Mouse (Mus musculus) MEL (cell line): Measurements from ENCODE around the gene Tgfbr3. TPM values are rescaled to one million over a fixed set of nuclear protein-coding genes. Genes with fewer than 3 reads are reported as not detected.

ENCODE experiments used
- DNase-seq: peaks from one replicate; pipeline ENCODE4 v3.0.0; 2011; ENCODE audit warnings: low read depth, low spot score
- H3K27ac ChIP-seq: 2 replicates; pipeline ENCODE4 v1.5.1; 2012; ENCODE audit warnings: low read depth, mild to moderate bottlenecking, control low read depth, low read length, moderate library complexity; ENCODE audit not compliant: control insufficient read depth
- H3K27me3 ChIP-seq, 2 experiments: fragments of 150-350 bp in 1 of 2; sonication (generic) in 1 of 2; 2 replicates each; pipeline ENCODE4 v1.6.1; 2012; ENCODE audit warnings: low read length in 2 of 2, mild to moderate bottlenecking in 2 of 2, improper control_type of control experiment in 1 of 2, moderate library complexity in 1 of 2; ENCODE audit not compliant: insufficient read depth in 2 of 2, control insufficient read depth in 1 of 2
- H3K36me3 ChIP-seq, 2 experiments: 2 replicates each; pipeline ENCODE4 v1.6.1; 2012 to 2014; ENCODE audit warnings: low read length in 2 of 2, improper control_type of control experiment in 1 of 2, inconsistent platforms in 1 of 2, mild to moderate bottlenecking in 1 of 2; ENCODE audit not compliant: insufficient read depth in 2 of 2, control insufficient read depth in 1 of 2
- H3K4me1 ChIP-seq, 2 experiments: fragments of 150-350 bp in 1 of 2; sonication (generic) in 1 of 2; 2 replicates each; pipeline ENCODE4 v1.6.1; 2012; ENCODE audit warnings: low read length in 2 of 2, improper control_type of control experiment in 1 of 2, mild to moderate bottlenecking in 1 of 2; ENCODE audit not compliant: insufficient read depth in 2 of 2, control insufficient read depth in 1 of 2
- H3K4me3 ChIP-seq, 2 experiments: fragments of 150-350 bp in 1 of 2; sonication (generic) in 1 of 2; 2 replicates each; pipeline ENCODE4 v1.5.1; 2012; ENCODE audit warnings: low read depth in 2 of 2, low read length in 2 of 2, mild to moderate bottlenecking in 2 of 2, moderate library complexity in 2 of 2, control low read depth in 1 of 2, improper control_type of control experiment in 1 of 2; ENCODE audit not compliant: control insufficient read depth in 1 of 2, insufficient read depth in 1 of 2
- H3K79me2 ChIP-seq: 2 replicates; pipeline ENCODE4 v1.6.1; 2012; ENCODE audit warnings: mild to moderate bottlenecking, low read length, moderate library complexity; ENCODE audit not compliant: control insufficient read depth, poor library complexity, insufficient read depth
- H3K9ac ChIP-seq: 2 replicates; pipeline ENCODE4 v1.6.1; 2012; ENCODE audit warnings: low read depth, mild to moderate bottlenecking, control low read depth, low read length, moderate library complexity; ENCODE audit not compliant: control insufficient read depth, poor library complexity, severe bottlenecking
- H3K9me3 ChIP-seq: fragments of 150-350 bp; sonication (generic); replicated peaks from 2 replicates; pipeline ENCODE4 v1.6.1; 2012; ENCODE audit warnings: mild to moderate bottlenecking, low read length, improper control_type of control experiment, moderate library complexity; ENCODE audit not compliant: insufficient read depth
- CHD1 ChIP-seq: IDR thresholded peaks from 2 replicates; pipeline ENCODE4 v1.6.1; 2012; ENCODE audit warnings: low read depth, mild to moderate bottlenecking, inconsistent platforms, low read length, improper control_type of control experiment
- CTCF ChIP-seq, 3 experiments: IDR thresholded peaks in 2 of 3; conservative IDR thresholded peaks in 1 of 3; 2 replicates each; pipeline ENCODE4 v1.5.1; 2011 to 2012; ENCODE audit warnings: low read length in 3 of 3, low read depth in 2 of 3, mild to moderate bottlenecking in 2 of 3, improper control_type of control experiment in 1 of 3, inconsistent platforms in 1 of 3, mixed read lengths in 1 of 3, moderate library complexity in 1 of 3; ENCODE audit not compliant: control insufficient read depth in 1 of 3, insufficient read depth in 1 of 3, poor library complexity in 1 of 3, severe bottlenecking in 1 of 3
- E2F4 ChIP-seq: IDR thresholded peaks from 2 replicates; pipeline ENCODE4 v1.6.1; 2011; ENCODE audit warnings: low read depth, low read length, improper control_type of control experiment, borderline replicate concordance
- EP300 ChIP-seq, 2 experiments: IDR thresholded peaks; 2 replicates each; pipeline ENCODE4 v1.6.1; 2011; ENCODE audit warnings: improper control_type of control experiment in 2 of 2, low read length in 2 of 2, low read depth in 1 of 2, mild to moderate bottlenecking in 1 of 2
- GABPA ChIP-seq: IDR thresholded peaks from 2 replicates; pipeline ENCODE4 v1.6.1; 2012; ENCODE audit warnings: low read depth, mild to moderate bottlenecking, inconsistent platforms, low read length, improper control_type of control experiment, moderate library complexity
- GATA1 ChIP-seq: IDR thresholded peaks from 2 replicates; pipeline ENCODE4 v1.6.1; 2011; ENCODE audit warnings: low read depth, low read length, improper control_type of control experiment
- HCFC1 ChIP-seq: IDR thresholded peaks from 2 replicates; pipeline ENCODE4 v1.6.1; 2012; ENCODE audit warnings: low read depth, mild to moderate bottlenecking, inconsistent platforms, low read length, improper control_type of control experiment, moderate library complexity
- JUND ChIP-seq: IDR thresholded peaks from 2 replicates; pipeline ENCODE4 v1.6.1; 2011; ENCODE audit warnings: low read depth, mild to moderate bottlenecking, improper control_type of control experiment, low read length
- KAT2A ChIP-seq: conservative IDR thresholded peaks from 2 replicates; pipeline ENCODE4 v1.6.1; 2012; ENCODE audit warnings: low read depth, low read length, improper control_type of control experiment, inconsistent platforms
- MAFK ChIP-seq: IDR thresholded peaks from 2 replicates; pipeline ENCODE4 v1.6.1; 2011; ENCODE audit warnings: low read depth, mild to moderate bottlenecking, low read length, improper control_type of control experiment, borderline replicate concordance
- MEF2A ChIP-seq: IDR thresholded peaks from 2 replicates; pipeline ENCODE4 v1.6.1; 2014; ENCODE audit warnings: low read depth, mild to moderate bottlenecking, inconsistent platforms, low read length, improper control_type of control experiment; ENCODE audit not compliant: poor library complexity, insufficient replicate concordance, severe bottlenecking; ENCODE audit errors: extremely low read depth
- MYB ChIP-seq: IDR thresholded peaks from 2 replicates; pipeline ENCODE4 v1.6.1; 2011; ENCODE audit warnings: mild to moderate bottlenecking, low read depth, low read length, improper control_type of control experiment
- MYC ChIP-seq: IDR thresholded peaks from 2 replicates; pipeline ENCODE4 v1.6.1; 2011; ENCODE audit warnings: low read depth, mild to moderate bottlenecking, low read length, improper control_type of control experiment, moderate library complexity
- NRF1 ChIP-seq: IDR thresholded peaks from 2 replicates; pipeline ENCODE4 v1.6.1; 2014; ENCODE audit warnings: low read depth, mild to moderate bottlenecking, inconsistent platforms, low read length, improper control_type of control experiment, moderate library complexity; ENCODE audit not compliant: poor library complexity, insufficient read depth, severe bottlenecking
- POLR2A ChIP-seq, 2 experiments: IDR thresholded peaks; 2 replicates each; pipeline ENCODE4 v1.6.1; 2011 to 2012; ENCODE audit warnings: low read length in 2 of 2, mild to moderate bottlenecking in 2 of 2, control low read depth in 1 of 2, improper control_type of control experiment in 1 of 2, low read depth in 1 of 2, moderate library complexity in 1 of 2; ENCODE audit not compliant: control insufficient read depth in 1 of 2, insufficient read depth in 1 of 2, poor library complexity in 1 of 2
- POLR2AphosphoS2 ChIP-seq: IDR thresholded peaks from 2 replicates; pipeline ENCODE4 v1.6.1; 2011; ENCODE audit warnings: low read length, improper control_type of control experiment
- POLR2AphosphoS5 ChIP-seq: IDR thresholded peaks from 2 replicates; pipeline ENCODE4 v1.6.1; 2012; ENCODE audit warnings: low read depth, borderline replicate concordance, mild to moderate bottlenecking, inconsistent platforms, low read length, moderate library complexity, mixed read lengths
- RAD21 ChIP-seq: IDR thresholded peaks from 2 replicates; pipeline ENCODE4 v1.6.1; 2011; ENCODE audit warnings: mild to moderate bottlenecking, low read depth, low read length, improper control_type of control experiment
- SIN3A ChIP-seq: IDR thresholded peaks from 2 replicates; pipeline ENCODE4 v1.6.1; 2012; ENCODE audit warnings: low read length, improper control_type of control experiment, inconsistent platforms
- SMC3 ChIP-seq: IDR thresholded peaks from 2 replicates; pipeline ENCODE4 v1.6.1; 2011; ENCODE audit warnings: low read depth, low read length, improper control_type of control experiment
- TAL1 ChIP-seq: IDR thresholded peaks from 2 replicates; pipeline ENCODE4 v1.6.1; 2012; ENCODE audit warnings: mild to moderate bottlenecking, inconsistent platforms, low read length, moderate library complexity, mixed read lengths
- TBP ChIP-seq: IDR thresholded peaks from 2 replicates; pipeline ENCODE4 v1.8.0; 2011; ENCODE audit warnings: low read depth, low read length, improper control_type of control experiment
- TCF12 ChIP-seq: IDR thresholded peaks from 2 replicates; pipeline ENCODE4 v1.6.1; 2014; ENCODE audit warnings: low read depth, mild to moderate bottlenecking, inconsistent platforms, low read length, improper control_type of control experiment, moderate library complexity
- UBTF ChIP-seq: IDR thresholded peaks from 2 replicates; pipeline ENCODE4 v1.6.1; 2012; ENCODE audit warnings: low read depth, mild to moderate bottlenecking, inconsistent platforms, low read length, improper control_type of control experiment, moderate library complexity, borderline replicate concordance; ENCODE audit not compliant: insufficient read depth
- USF1 ChIP-seq: IDR thresholded peaks from 2 replicates; pipeline ENCODE4 v1.6.1; 2014; ENCODE audit warnings: low read depth, mild to moderate bottlenecking, inconsistent platforms, low read length, improper control_type of control experiment, moderate library complexity
- ZC3H11A ChIP-seq: IDR thresholded peaks from 2 replicates; pipeline ENCODE4 v1.6.1; 2012; ENCODE audit warnings: low read depth, mild to moderate bottlenecking, inconsistent platforms, low read length, improper control_type of control experiment
- ZMIZ1 ChIP-seq: IDR thresholded peaks from 2 replicates; pipeline ENCODE4 v1.6.1; 2012; ENCODE audit warnings: low read depth, mild to moderate bottlenecking, inconsistent platforms, low read length, improper control_type of control experiment, moderate library complexity
- polyA plus RNA-seq, 2 experiments: library from polyadenylated mRNA; stranded (reverse) in 1 of 2; unstranded in 1 of 2; fragments of >175 nt in 1 of 2; fragments of >200 nt in 1 of 2; gene quantifications; 2 replicates each; pipeline versions ENCODE4 v1.2.1 to v1.2.4; 2012; ENCODE audit warnings: low replicate concordance in 2 of 2, low read depth in 1 of 2; ENCODE audit not compliant: insufficient read length in 2 of 2, insufficient read depth in 1 of 2, missing spikeins in 1 of 2
- total RNA-seq: library from RNA; depleted of rRNA; stranded (reverse); fragments of 300-350 nt; gene quantifications from 2 replicates; pipeline ENCODE4 v1.2.3, GENCODE M21; 2012

The Tgfbr3 gene
- total and polyA plus RNA-seq, 3 experiments, result 3.0 to 5.9 TPM; not detected in 1

DNA sequence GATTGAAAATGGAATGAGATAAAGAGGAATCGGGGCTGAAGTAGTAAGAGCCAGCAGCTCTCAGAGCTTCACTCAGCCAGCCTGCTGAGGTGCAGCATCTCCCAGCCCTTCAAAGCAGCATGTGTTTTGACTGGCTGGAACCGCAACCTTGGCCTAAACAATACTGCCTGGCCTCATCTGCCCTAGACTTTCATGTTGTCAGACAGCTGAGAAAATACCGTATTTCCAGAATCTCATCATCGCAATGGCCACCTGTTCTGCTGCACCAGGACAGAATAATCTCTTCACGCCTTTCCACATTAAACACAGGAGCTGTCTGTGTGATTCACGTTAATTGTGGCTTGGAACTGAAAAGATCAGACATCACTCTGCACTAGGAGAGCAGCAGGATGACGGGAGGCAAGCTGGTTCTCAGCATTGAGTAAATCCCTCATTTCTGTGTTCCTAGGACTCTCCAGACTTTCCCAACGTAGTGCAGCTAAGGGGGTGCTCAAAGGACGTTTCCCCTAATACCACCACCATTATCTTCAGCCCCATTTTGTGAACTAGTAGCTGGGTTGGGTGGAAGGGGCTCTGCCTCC is 145.1 kb downstream of the Tgfbr3 start:
- TF ChIP-seq E2F4 (no peak), POLR2A (IDR thresholded peaks at IDR 0.05; ENCODE audit: control insufficient read depth in 1 of 2, insufficient read depth in 1 of 2, low read depth in 1 of 2, low read length in 2 of 2, poor library complexity in 1 of 2) (no peak), MEF2A (no peak), MYB (no peak), RAD21 (no peak), GABPA (no peak), MYC (no peak), POLR2AphosphoS2 (no peak), SMC3 (no peak), CTCF (IDR thresholded peaks at IDR 0.05 in 2 of 3, conservative IDR thresholded peaks at IDR 0.05 in 1 of 3; ENCODE audit: control insufficient read depth in 1 of 3, insufficient read depth in 1 of 3, low read depth in 2 of 3, low read length in 3 of 3, poor library complexity in 1 of 3, severe bottlenecking in 1 of 3) (no peak), NRF1 (no peak), USF1 (no peak), GATA1 (no peak), ZC3H11A (no peak), EP300 (IDR thresholded peaks at IDR 0.05; ENCODE audit: low read depth in 1 of 2, low read length in 2 of 2) (no peak), HCFC1 (no peak), UBTF (no peak), KAT2A (no peak)
- TF ChIP-seq, all 39 proteins: peak for 0
- no peaks in the 10 kb centered on the region for H3K9me3 ChIP-seq
- no peak overlapping the region for H3K4me3 ChIP-seq
- H3K9ac ChIP-seq, result no peak overlapping the region
- H3K79me2 ChIP-seq, result no peaks in the 10 kb centered on the region
- H3K36me3 ChIP-seq, result peaks cover 0 to 31% of the 10 kb centered on the region in 2 experiments; a peak in 3 of 4 replicates
- no peaks in the 10 kb centered on the region for H3K27me3 ChIP-seq
- peaks cover 4 to 22% of the 10 kb centered on the region in 2 experiments for H3K4me1 ChIP-seq
- DNase-seq, result no peak
- H3K27ac ChIP-seq, result no peak overlapping the region

GRCm38 (mm10) chr5:107143406-107143805 is 146.0 kb downstream of the Tgfbr3 start:
- Histone ChIP-seq H3K4me3 (no peak overlapping the region), H3K9me3 (no peaks in the 10 kb centered on the region), H3K4me1 (peaks cover 4 to 21% of the 10 kb centered on the region in 2 experiments; a peak in 3 of 4 replicates), H3K9ac (no peak overlapping the region), H3K27me3 (no peaks in the 10 kb centered on the region), H3K36me3 (peaks cover 0 to 27% of the 10 kb centered on the region in 2 experiments; a peak in 2 of 4 replicates), H3K27ac (no peak overlapping the region), H3K79me2 (no peaks in the 10 kb centered on the region)
- TF ChIP-seq CHD1 (no peak), MYB (no peak), POLR2A (IDR thresholded peaks at IDR 0.05; ENCODE audit: control insufficient read depth in 1 of 2, insufficient read depth in 1 of 2, low read depth in 1 of 2, low read length in 2 of 2, poor library complexity in 1 of 2) (no peak), HCFC1 (no peak), EP300 (IDR thresholded peaks at IDR 0.05; ENCODE audit: low read depth in 1 of 2, low read length in 2 of 2) (no peak), RAD21 (no peak), GATA1 (no peak), USF1 (no peak), POLR2AphosphoS5 (no peak), POLR2AphosphoS2 (no peak), UBTF (no peak), TAL1 (no peak), CTCF (IDR thresholded peaks at IDR 0.05 in 2 of 3, conservative IDR thresholded peaks at IDR 0.05 in 1 of 3; ENCODE audit: control insufficient read depth in 1 of 3, insufficient read depth in 1 of 3, low read depth in 2 of 3, low read length in 3 of 3, poor library complexity in 1 of 3, severe bottlenecking in 1 of 3) (no peak), SIN3A (no peak), JUND (no peak), TBP (no peak), TCF12 (no peak), ZMIZ1 (no peak), MAFK (no peak), GABPA (no peak)
- no peak for DNase-seq
